Mouse (Mus musculus): ENCODE measurements around the gene Olfr873.
"Not testable (repeated sequence)": the region's sequence is repeated elsewhere in the genome, so short reads cannot be mapped to it uniquely, and the experiment has no call there.

Olfr873 gene

DNA sequence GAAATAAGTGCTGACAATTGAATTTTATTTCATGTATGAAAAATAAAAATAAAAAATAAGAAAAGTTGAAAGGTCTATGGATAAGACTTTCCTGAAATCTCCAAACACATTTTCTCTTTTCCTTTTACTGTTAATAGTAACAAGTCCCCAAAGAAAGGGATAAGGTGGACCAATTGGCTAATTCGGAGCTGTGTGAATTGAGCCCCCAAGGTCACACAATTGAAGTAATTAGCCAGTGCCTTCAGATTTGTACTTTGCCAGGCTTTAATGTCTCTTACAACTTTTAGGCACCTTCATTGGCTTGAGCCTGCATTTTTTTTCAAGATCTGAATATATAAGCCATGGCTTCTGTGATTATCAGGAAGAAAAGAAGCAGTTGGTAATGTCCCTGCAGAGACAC, at the start of gene Olfr873:
Gene Olfr873 (plus strand): TSS at position 301 of the 400 bp plus-strand sequence.
- DNase-seq = no peak

DNA sequence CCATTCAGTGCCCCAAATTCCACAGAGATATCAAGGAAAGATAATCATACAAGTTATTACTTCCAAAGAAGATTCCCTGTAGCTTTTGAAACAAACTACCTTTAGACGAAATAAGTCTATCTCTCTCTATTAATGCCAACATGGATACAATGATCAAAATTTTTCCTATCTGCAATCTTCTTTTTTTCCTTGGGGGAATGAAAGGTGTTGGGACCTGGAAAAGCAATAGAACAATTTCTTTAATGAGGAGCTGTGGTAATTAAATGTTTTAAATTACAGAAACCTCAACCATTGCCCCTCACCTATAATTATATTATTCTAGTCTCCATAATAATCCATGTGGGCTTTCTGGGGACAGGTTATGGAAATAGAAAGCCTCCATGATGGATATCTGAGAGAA, 16.3 kb upstream of the Olfr873 start, which contains the start of gene Olfr39:
Gene Olfr39 (plus strand): TSS at position 301 of the 400 bp plus-strand sequence.
- no peak for DNase-seq

DNA sequence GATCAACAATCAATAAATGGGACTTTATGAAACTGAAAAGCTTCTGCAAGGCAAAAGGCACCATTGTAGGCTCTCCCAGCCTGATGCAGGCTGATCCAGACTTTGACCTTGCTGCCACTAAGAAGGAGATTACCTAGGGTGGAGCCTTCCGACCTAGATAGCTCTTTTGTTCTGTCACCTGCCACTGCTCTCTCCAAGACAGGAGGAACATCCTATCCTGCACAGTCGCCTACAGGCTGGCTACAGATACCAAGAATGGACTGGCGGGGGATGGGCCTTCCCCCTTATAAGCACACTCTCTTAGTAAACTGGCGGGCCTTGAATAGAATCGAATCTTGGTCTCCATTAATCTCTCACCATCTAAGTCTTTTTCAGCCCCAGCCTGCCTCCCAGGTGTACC, 2.8 kb upstream of the Olfr873 start:
- not testable (repeated sequence) for DNase-seq

DNA sequence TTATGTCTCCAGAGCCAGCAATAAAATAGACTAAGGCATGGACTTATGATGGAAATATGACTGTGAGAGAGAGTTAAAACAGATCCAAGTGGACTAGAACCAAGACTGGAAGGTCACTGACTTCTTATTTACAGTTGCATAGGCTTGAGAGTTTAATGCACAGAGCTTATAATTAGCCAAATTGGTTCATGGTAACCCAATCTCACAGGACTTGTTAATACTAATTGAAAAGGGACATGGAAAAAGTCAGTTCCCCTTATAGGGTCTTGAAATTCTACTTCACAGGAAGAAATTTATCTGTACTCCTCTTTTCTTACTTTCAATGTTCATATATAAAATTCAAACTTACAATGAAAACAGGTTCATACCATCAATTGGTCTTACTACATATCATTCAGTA, 37.7 kb downstream of the Olfr873 start, which contains the start of gene Olfr18:
Gene Olfr18 (minus strand): TSS at position 101 of the 400 bp plus-strand sequence.
- DNase-seq = no peak

DNA sequence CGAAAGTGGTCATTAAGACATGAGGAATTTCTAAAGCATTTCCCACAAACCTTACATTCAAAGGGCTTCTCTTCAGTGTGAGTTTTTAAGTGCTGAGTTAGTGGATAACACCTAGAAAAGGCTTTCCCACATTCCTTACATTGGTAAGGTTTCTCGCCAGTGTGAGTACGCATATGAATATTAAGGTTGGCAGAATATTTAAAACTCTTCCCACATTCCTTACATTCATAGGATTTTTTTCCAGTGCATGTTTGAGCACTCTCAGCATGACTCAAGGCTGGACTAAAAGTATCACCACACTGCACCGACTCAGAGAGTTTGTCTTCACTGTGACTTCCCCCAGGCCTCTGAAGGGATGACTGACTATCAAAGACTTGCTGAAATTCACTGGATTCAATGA, 50.2 kb downstream of the Olfr873 start:
- no peak for DNase-seq

Data from kidney, postnatal 36 days (tissue).